21 mouse cellular contexts compared by ENCODE assay signal in genomic region chr6:37222016-37222415, GRCm38 (mm10).
DNase-seq lines count a peak whose midpoint lies in the region; ATAC-seq and TF ChIP-seq lines count a peak whose summit lies in the region.
"Had no signal": no experiment of that assay in that cellular context is flagged by ENCODE, and none has a peak within 500 bp of the region (broad histone marks: within the 10 kb centered on the region; RNA-seq: fewer than 3 reads in every experiment).

No protein-coding gene starts in this region.

- no peak for ATAC-seq in intestine, postnatal 0 days
- ATAC-seq in intestine, embryonic 16.5 days: no peak
- no peak for ATAC-seq in midbrain, postnatal 0 days (ENCODE audit: low FRiP score)
- ATAC-seq in midbrain, embryonic 13.5 days: no peak
- ATAC-seq: liver, postnatal 0 days had no signal

- no peak overlapping the region for H3K4me2 ChIP-seq in intestine, postnatal 0 days (replicated peaks; ENCODE audit: low read depth)
- H3K4me2 ChIP-seq in intestine, embryonic 16.5 days (ENCODE audit: low read depth, low read length): no peak overlapping the region
- no peak overlapping the region for H3K4me2 ChIP-seq in midbrain, postnatal 0 days (ENCODE audit: low read depth, low read length, poor library complexity, severe bottlenecking)
- H3K4me2 ChIP-seq in midbrain, embryonic 13.5 days (replicated peaks): no peak overlapping the region
- H3K4me2 ChIP-seq: embryonic facial prominence, embryonic 15.5 days; heart, embryonic 15.5 days; limb, embryonic 15.5 days; neural tube, embryonic 12.5 days had no signal

- DNase-seq in midbrain, postnatal 0 days (ENCODE audit: low spot score): no peak
- DNase-seq in right cerebral cortex, adult 18-20 months: no peak
- DNase-seq in cerebellum, adult 11 months: no peak
- DNase-seq: adrenal gland, postnatal 36 days; cerebellum, adult 2 months; gastrocnemius, adult 2 months; kidney, adult 8-10 months; kidney, postnatal 4 days; liver, postnatal 0 days; lung, postnatal 4 days; thymus, postnatal 36 days had no signal

- H3K4me1 ChIP-seq in intestine, postnatal 0 days (replicated peaks; ENCODE audit: control insufficient read depth, insufficient read depth, low read length): no peaks in the 10 kb centered on the region
- H3K4me1 ChIP-seq in intestine, embryonic 16.5 days (ENCODE audit: control insufficient read depth, insufficient read depth, low read length): no peaks in the 10 kb centered on the region
- 0 out of 2 replicates have a peak, but pooled peaks cover 5% of the 10 kb centered on the region for H3K4me1 ChIP-seq in midbrain, postnatal 0 days (ENCODE audit: insufficient read depth, low read length)
- H3K4me1 ChIP-seq in midbrain, embryonic 13.5 days (replicated peaks): peaks cover 10% of the 10 kb centered on the region
- peaks cover 22% of the 10 kb centered on the region for H3K4me1 ChIP-seq in cortical plate, adult 2 months (ENCODE audit: control insufficient read depth, insufficient read depth, low read length)
- H3K4me1 ChIP-seq: neural tube, embryonic 12.5 days had no signal

- peak; percentile 49 for TF ChIP-seq CTCF in intestine, postnatal 0 days (IDR thresholded peaks at IDR 0.05; ENCODE audit: low read depth)
- 0 out of 2 replicates have a peak, but pooled peaks have one; percentile 22 for TF ChIP-seq CTCF in midbrain, postnatal 0 days (IDR thresholded peaks at IDR 0.05)
- TF ChIP-seq CTCF in cortical plate, adult 2 months (IDR thresholded peaks at IDR 0.05; ENCODE audit: extremely low read depth, insufficient read depth, low read length): peak; percentile 3; the same call in 1 of the 2 replicates

- H3K9me3 ChIP-seq in intestine, postnatal 0 days (ENCODE audit: control insufficient read depth): no peaks in the 10 kb centered on the region
- no peaks in the 10 kb centered on the region for H3K9me3 ChIP-seq in intestine, embryonic 16.5 days (ENCODE audit: control insufficient read depth, low read length)
- H3K9me3 ChIP-seq in midbrain, postnatal 0 days (ENCODE audit: low read length): no peaks in the 10 kb centered on the region
- H3K9me3 ChIP-seq in midbrain, embryonic 13.5 days: no peaks in the 10 kb centered on the region
- H3K9me3 ChIP-seq: embryonic facial prominence, embryonic 15.5 days; heart, embryonic 15.5 days; hindbrain, embryonic 10.5 days; limb, embryonic 15.5 days; midbrain, embryonic 10.5 days; neural tube, embryonic 12.5 days had no signal

- no peak overlapping the region for H3K27ac ChIP-seq in intestine, postnatal 0 days (ENCODE audit: low read depth, low read length)
- H3K27ac ChIP-seq in intestine, embryonic 16.5 days (ENCODE audit: low read length): no peak overlapping the region
- no peak overlapping the region for H3K27ac ChIP-seq in midbrain, postnatal 0 days (ENCODE audit: low read depth, low read length)
- no peak overlapping the region for H3K27ac ChIP-seq in midbrain, embryonic 13.5 days
- no peak overlapping the region for H3K27ac ChIP-seq in cortical plate, adult 2 months (ENCODE audit: insufficient read depth, low read length)
- H3K27ac ChIP-seq: embryonic facial prominence, embryonic 15.5 days; gastrocnemius, adult 2 months; heart, embryonic 15.5 days; hindbrain, embryonic 10.5 days; limb, embryonic 15.5 days; midbrain, embryonic 10.5 days; neural tube, embryonic 12.5 days had no signal

- no peak for TF ChIP-seq POLR2A in cortical plate, adult 2 months (IDR thresholded peaks at IDR 0.05; ENCODE audit: extremely low read depth, insufficient read depth, low read length)

- WGBS in intestine, postnatal 0 days: 43% methylated on average over 6 of the region's 6 CpGs
- 50% methylated on average over 6 of the region's 6 CpGs for WGBS in intestine, embryonic 16.5 days
- WGBS in midbrain, postnatal 0 days: 51% methylated on average over 6 of the region's 6 CpGs
- 54% methylated on average over 6 of the region's 6 CpGs for WGBS in midbrain, embryonic 13.5 days

- H3K4me3 ChIP-seq in intestine, postnatal 0 days (ENCODE audit: low read depth, low read length): no peak overlapping the region
- no peak overlapping the region for H3K4me3 ChIP-seq in intestine, embryonic 16.5 days (ENCODE audit: low read length)
- H3K4me3 ChIP-seq in midbrain, postnatal 0 days (ENCODE audit: low read depth, low read length): no peak overlapping the region
- no peak overlapping the region for H3K4me3 ChIP-seq in midbrain, embryonic 13.5 days (replicated peaks)
- no peak overlapping the region for H3K4me3 ChIP-seq in cortical plate, adult 2 months (ENCODE audit: insufficient read depth, low read length)
- H3K4me3 ChIP-seq: embryonic facial prominence, embryonic 15.5 days; gastrocnemius, adult 2 months; heart, embryonic 15.5 days; hindbrain, embryonic 10.5 days; limb, embryonic 15.5 days; midbrain, embryonic 10.5 days; neural tube, embryonic 12.5 days had no signal

- no peak overlapping the region for H3K9ac ChIP-seq in intestine, postnatal 0 days (ENCODE audit: low read depth, low read length)
- H3K9ac ChIP-seq in intestine, embryonic 16.5 days (ENCODE audit: low read depth, low read length): no peak overlapping the region
- H3K9ac ChIP-seq in midbrain, postnatal 0 days (replicated peaks; ENCODE audit: low read length, poor library complexity, severe bottlenecking): no peak overlapping the region
- H3K9ac ChIP-seq in midbrain, embryonic 13.5 days (replicated peaks): no peak overlapping the region
- H3K9ac ChIP-seq: embryonic facial prominence, embryonic 15.5 days; heart, embryonic 15.5 days; limb, embryonic 15.5 days; liver, postnatal 0 days; neural tube, embryonic 12.5 days had no signal

- H3K36me3 ChIP-seq in intestine, postnatal 0 days (ENCODE audit: control insufficient read depth, insufficient read depth): no peaks in the 10 kb centered on the region
- no peaks in the 10 kb centered on the region for H3K36me3 ChIP-seq in intestine, embryonic 16.5 days (ENCODE audit: control insufficient read depth, insufficient read depth, low read length)
- H3K36me3 ChIP-seq in midbrain, postnatal 0 days (ENCODE audit: insufficient read depth, low read length): no peaks in the 10 kb centered on the region
- no peaks in the 10 kb centered on the region for H3K36me3 ChIP-seq in midbrain, embryonic 13.5 days
- H3K36me3 ChIP-seq: embryonic facial prominence, embryonic 15.5 days; heart, embryonic 15.5 days; hindbrain, embryonic 10.5 days; limb, embryonic 15.5 days; midbrain, embryonic 10.5 days; neural tube, embryonic 12.5 days had no signal

- no peaks in the 10 kb centered on the region for H3K27me3 ChIP-seq in intestine, postnatal 0 days (replicated peaks; ENCODE audit: control insufficient read depth, insufficient read depth, low read length)
- H3K27me3 ChIP-seq in intestine, embryonic 16.5 days (replicated peaks; ENCODE audit: control insufficient read depth, insufficient read depth, low read length): no peaks in the 10 kb centered on the region
- H3K27me3 ChIP-seq in midbrain, postnatal 0 days (ENCODE audit: insufficient read depth, low read length): no peaks in the 10 kb centered on the region
- H3K27me3 ChIP-seq in midbrain, embryonic 13.5 days: no peaks in the 10 kb centered on the region
- H3K27me3 ChIP-seq: embryonic facial prominence, embryonic 15.5 days; heart, embryonic 15.5 days; limb, embryonic 15.5 days; neural tube, embryonic 12.5 days had no signal
